Mouse (Mus musculus): ENCODE data around the gene Celf5. TPM values are rescaled to one million over a fixed set of nuclear protein-coding genes. Genes with fewer than 3 reads are reported as not detected.

Gene Celf5
- polyA plus RNA-seq, 1 experiment, result 0.27 TPM

- peak; percentile 93 for DNase-seq
- no peak for TF ChIP-seq CTCF (conservative IDR thresholded peaks at IDR 0.05; ENCODE audit: insufficient read depth, insufficient read length, low read depth, low read length)
- TF ChIP-seq POLR2A (IDR thresholded peaks at IDR 0.05; ENCODE audit: low read depth, low read length), result no peak
- 11% methylated on average over 18 of the region's 18 CpGs for WGBS
Observed at GRCm38 (mm10) chr10:81411471-81412400, 70.8 kb downstream of the Celf5 start.

GRCm38 (mm10) chr10:81410981-81411380 is 71.5 kb downstream of the Celf5 start:
- Histone ChIP-seq H3K4me3 (ENCODE audit: insufficient read depth, low read depth, low read length) (no peak overlapping the region), H3K36me3 (ENCODE audit: control insufficient read depth, insufficient read depth, low read length) (no peaks in the 10 kb centered on the region; the same call in 1 of the 2 replicates), H3K4me1 (ENCODE audit: control insufficient read depth, insufficient read depth, low read length) (peaks cover 76% of the 10 kb centered on the region), H3K27ac (ENCODE audit: insufficient read depth, low read depth, low read length) (peak overlapping the region; percentile 97), H3K27me3 (replicated peaks; ENCODE audit: control insufficient read depth, insufficient read depth, low read length) (no peaks in the 10 kb centered on the region)
- TF ChIP-seq POLR2A (IDR thresholded peaks at IDR 0.05; ENCODE audit: low read depth, low read length) (no peak), CTCF (conservative IDR thresholded peaks at IDR 0.05; ENCODE audit: insufficient read depth, insufficient read length, low read depth, low read length) (no peak)
- DNase-seq, result peak; percentile 63
- 35% methylated on average over 9 of the region's 9 CpGs for WGBS

More at GRCm38 (mm10) chr10:81411471-81412400, 70.8 kb downstream of the Celf5 start:
- peak overlapping the region; percentile 97 for H3K27ac ChIP-seq (ENCODE audit: insufficient read depth, low read depth, low read length)
- H3K36me3 ChIP-seq (ENCODE audit: control insufficient read depth, insufficient read depth, low read length), result no peaks in the 10 kb centered on the region; the same call in 1 of the 2 replicates
- H3K4me1 ChIP-seq (ENCODE audit: control insufficient read depth, insufficient read depth, low read length), result peaks cover 80% of the 10 kb centered on the region
- no peak overlapping the region for H3K4me3 ChIP-seq (ENCODE audit: insufficient read depth, low read depth, low read length)
- no peaks in the 10 kb centered on the region for H3K27me3 ChIP-seq (replicated peaks; ENCODE audit: control insufficient read depth, insufficient read depth, low read length)

GRCm38 (mm10) chr10:81410350-81410749 is 72.2 kb downstream of the Celf5 start:
- H3K4me1 ChIP-seq (ENCODE audit: control insufficient read depth, insufficient read depth, low read length), result peaks cover 73% of the 10 kb centered on the region
- 24% methylated on average over 4 of the region's 4 CpGs for WGBS

GRCm38 (mm10) chr10:81409330-81409729 is 73.2 kb downstream of the Celf5 start:
- Histone ChIP-seq H3K4me1 (ENCODE audit: control insufficient read depth, insufficient read depth, low read length) (peaks cover 63% of the 10 kb centered on the region), H3K27me3 (replicated peaks; ENCODE audit: control insufficient read depth, insufficient read depth, low read length) (no peaks in the 10 kb centered on the region), H3K27ac (ENCODE audit: insufficient read depth, low read depth, low read length) (peak overlapping the region; percentile 97), H3K36me3 (ENCODE audit: control insufficient read depth, insufficient read depth, low read length) (peaks cover 2% of the 10 kb centered on the region; the same call in 1 of the 2 replicates), H3K4me3 (ENCODE audit: insufficient read depth, low read depth, low read length) (no peak overlapping the region)
- WGBS, result 39% methylated on average over 8 of the region's 8 CpGs
- TF ChIP-seq POLR2A (IDR thresholded peaks at IDR 0.05; ENCODE audit: low read depth, low read length) (no peak), CTCF (conservative IDR thresholded peaks at IDR 0.05; ENCODE audit: insufficient read depth, insufficient read length, low read depth, low read length) (no peak)
- no peak for DNase-seq

More at GRCm38 (mm10) chr10:81410350-81410749, 72.2 kb downstream of the Celf5 start:
- peak; percentile 74 for DNase-seq
- Histone ChIP-seq H3K36me3 (ENCODE audit: control insufficient read depth, insufficient read depth, low read length) (no peaks in the 10 kb centered on the region; the same call in 1 of the 2 replicates), H3K27ac (ENCODE audit: insufficient read depth, low read depth, low read length) (peak overlapping the region; percentile 97), H3K4me3 (ENCODE audit: insufficient read depth, low read depth, low read length) (no peak overlapping the region), H3K27me3 (replicated peaks; ENCODE audit: control insufficient read depth, insufficient read depth, low read length) (no peaks in the 10 kb centered on the region)
- TF ChIP-seq CTCF (conservative IDR thresholded peaks at IDR 0.05; ENCODE audit: insufficient read depth, insufficient read length, low read depth, low read length) (no peak), POLR2A (IDR thresholded peaks at IDR 0.05; ENCODE audit: low read depth, low read length) (peak; percentile 17)

Other genes starting within 250 kb of the Celf5 start
- gene Zfr2, start 249.6 kb downstream of the Celf5 start, polyA plus RNA-seq (2012; rRNA removed), result 4.6 and 6.0 TPM in 2 replicates
- gene Matk, start 229.8 kb downstream of the Celf5 start, polyA plus RNA-seq (2012; rRNA removed), result 0.57 and 1.5 TPM in 2 replicates
- gene Mrpl54, start 215.8 kb downstream of the Celf5 start, polyA plus RNA-seq (2012; rRNA removed), result 130 TPM in 2 replicates
- gene Apba3, start 215.7 kb downstream of the Celf5 start, polyA plus RNA-seq (2012; rRNA removed), result 142 and 147 TPM in 2 replicates
- 13.2 and 19.0 TPM in 2 replicates for gene Tjp3, start 191.1 kb downstream of the Celf5 start, polyA plus RNA-seq (2012; rRNA removed)
- 70.7 and 76.3 TPM in 2 replicates for gene Pip5k1c, start 189.7 kb downstream of the Celf5 start, polyA plus RNA-seq (2012; rRNA removed)
- gene Cactin, start 161.6 kb downstream of the Celf5 start, polyA plus RNA-seq (2012; rRNA removed), result 23.7 and 24.5 TPM in 2 replicates
- 16.6 and 21.7 TPM in 2 replicates for gene Tbxa2r, start 154.0 kb downstream of the Celf5 start, polyA plus RNA-seq (2012; rRNA removed)
- 1.4 and 1.5 TPM in 2 replicates for gene Gipc3, start 139.4 kb downstream of the Celf5 start, polyA plus RNA-seq (2012; rRNA removed)
- 66.4 and 82.1 TPM in 2 replicates for gene Hmg20b, start 132.2 kb downstream of the Celf5 start, polyA plus RNA-seq (2012; rRNA removed)
- 23.4 and 28.1 TPM in 2 replicates for gene Mfsd12, start 125.2 kb downstream of the Celf5 start, polyA plus RNA-seq (2012; rRNA removed)
- 0.16 and 0.61 TPM in 2 replicates for gene 4930404N11Rik, start 116.9 kb downstream of the Celf5 start, polyA plus RNA-seq (2012; rRNA removed)
- 41.1 and 49.8 TPM in 2 replicates for gene Fzr1, start 104.2 kb downstream of the Celf5 start, polyA plus RNA-seq (2012; rRNA removed)
- gene Dohh, start 98.3 kb downstream of the Celf5 start, polyA plus RNA-seq (2012; rRNA removed), result 60.6 and 79.8 TPM in 2 replicates
- gene Gm48551, start 98.2 kb downstream of the Celf5 start, polyA plus RNA-seq (2012; rRNA removed), result 2.1 and 2.3 TPM in 2 replicates
- 1.0 and 2.8 TPM in 2 replicates for gene Gm48552, start 93.7 kb downstream of the Celf5 start, polyA plus RNA-seq (2012; rRNA removed)
- gene Smim24, start 89.7 kb downstream of the Celf5 start, polyA plus RNA-seq (2012; rRNA removed), result 693 and 694 TPM in 2 replicates
- gene Nfic, start 27.1 kb downstream of the Celf5 start, polyA plus RNA-seq (2012; rRNA removed), result 64.7 and 82.5 TPM in 2 replicates
- gene Ncln, start 13.7 kb upstream of the Celf5 start, polyA plus RNA-seq (2012; rRNA removed), result 148 and 190 TPM in 2 replicates
- 2.3 and 4.9 TPM in 2 replicates for gene S1pr4, start 17.4 kb upstream of the Celf5 start, polyA plus RNA-seq (2012; rRNA removed)
- gene Gna15, start 41.5 kb upstream of the Celf5 start, polyA plus RNA-seq (2012; rRNA removed), result 1.7 and 2.1 TPM in 2 replicates
- 93.0 and 107 TPM in 2 replicates for gene Gna11, start 62.5 kb upstream of the Celf5 start, polyA plus RNA-seq (2012; rRNA removed)
- gene Aes, start 76.8 kb upstream of the Celf5 start, polyA plus RNA-seq (2012; rRNA removed), result 2,250 and 2,535 TPM in 2 replicates
- 63.7 and 93.5 TPM in 2 replicates for gene Tle2, start 91.9 kb upstream of the Celf5 start, polyA plus RNA-seq (2012; rRNA removed)
- gene Tle6, start 118.4 kb upstream of the Celf5 start, polyA plus RNA-seq (2012; rRNA removed), result 3.9 and 4.3 TPM in 2 replicates
- 1.0 and 1.1 TPM in 2 replicates for gene BC025920, start 123.6 kb upstream of the Celf5 start, polyA plus RNA-seq (2012; rRNA removed)
- 16.3 and 19.7 TPM in 2 replicates for gene Sirt6, start 145.1 kb upstream of the Celf5 start, polyA plus RNA-seq (2012; rRNA removed)
- gene Ankrd24, start 145.8 kb upstream of the Celf5 start, polyA plus RNA-seq (2012; rRNA removed), result 67.1 and 81.0 TPM in 2 replicates
- 0.45 and 0.56 TPM in 2 replicates for gene Gm10778, start 166.3 kb upstream of the Celf5 start, polyA plus RNA-seq (2012; rRNA removed)
- 0.67 and 0.80 TPM in 2 replicates for gene Zfp433, start 222.1 kb upstream of the Celf5 start, polyA plus RNA-seq (2012; rRNA removed)